Mouse (Mus musculus): Measurements from ENCODE around the gene Limd1. TPM values are rescaled to one million over a fixed set of nuclear protein-coding genes. Genes with fewer than 3 reads are reported as not detected.

Gene Limd1
- total RNA-seq, 2 experiments from 2014 or later = 24.7 to 36.9 TPM

Other genes with a start within 250 kb of the Limd1 start
- gene Tmem158, start 217.9 kb upstream of the Limd1 start, total RNA-seq (2021) = 1 to 10 TPM; 7.5 to 9.2 TPM
- gene Lars2, start 111.8 kb upstream of the Limd1 start, total RNA-seq (2021) = 10 to 100 TPM; 55.5 to 62.2 TPM
- gene Sacm1l, start 51.1 kb downstream of the Limd1 start, total RNA-seq (2021) = 100 to 1,000 TPM; 158 to 175 TPM
- gene Slc6a20b, start 153.9 kb downstream of the Limd1 start, total RNA-seq (2021) = under 1 TPM in 1 of 2 experiments, not detected in 1; 0.13 TPM
- gene Ccr9, start 199.7 kb downstream of the Limd1 start, total RNA-seq (2021) = under 1 TPM in 1 of 2 experiments, not detected in 1; 0.16 TPM
- gene Slc6a20a, start 200.2 kb downstream of the Limd1 start, total RNA-seq (2021) = under 1 TPM; 0.10 to 0.17 TPM
- 10 to 100 TPM; 41.3 to 43.6 TPM for gene Lztfl1, start 239.0 kb downstream of the Limd1 start, total RNA-seq (2021)

All from adrenal gland, adult 18-20 months (tissue).